Mouse (Mus musculus): Measurements from ENCODE around the gene Pafah1b3.
A peak's percentile ranks its signal among the peaks of the same experiment; 100 is the strongest.
"Not testable (repeated sequence)": the region's sequence is repeated elsewhere in the genome, so short reads cannot be mapped to it uniquely, and the experiment has no call there.

The Pafah1b3 gene

GRCm38 (mm10) chr7:25269029-25269428 lies 28.8 kb downstream of the Pafah1b3 start:
- DNase-seq (ENCODE audit: low spot score in 2 of 2): no peak

GRCm38 (mm10) chr7:25268588-25268987 lies 29.2 kb downstream of the Pafah1b3 start:
- DNase-seq (ENCODE audit: low spot score in 2 of 2): no peak

- peak; percentile 99 to 100 for DNase-seq (ENCODE audit: low spot score in 2 of 2)
Measured at GRCm38 (mm10) chr7:25267751-25268463, 29.9 kb downstream of the Pafah1b3 start.

- peak; percentile 100 for DNase-seq (ENCODE audit: low spot score in 2 of 2)
Measured at GRCm38 (mm10) chr7:25267301-25267750, 30.5 kb downstream of the Pafah1b3 start, which contains the start of gene Cic. TSS of gene Cic (plus strand) at chr7:25267704.

- no peak for DNase-seq (ENCODE audit: low spot score in 2 of 2)
Measured at GRCm38 (mm10) chr7:25266180-25266962, 31.4 kb downstream of the Pafah1b3 start.

GRCm38 (mm10) chr7:25265743-25266142 lies 32.0 kb downstream of the Pafah1b3 start:
- DNase-seq (ENCODE audit: low spot score in 2 of 2): not testable (repeated sequence)

GRCm38 (mm10) chr7:25263968-25264870 lies 33.6 kb downstream of the Pafah1b3 start:
- DNase-seq (ENCODE audit: low spot score in 2 of 2): no peak

- DNase-seq (ENCODE audit: low spot score in 2 of 2): no peak
Measured at GRCm38 (mm10) chr7:25261896-25262295, 35.9 kb downstream of the Pafah1b3 start.

GRCm38 (mm10) chr7:25251822-25252221 lies 46.0 kb downstream of the Pafah1b3 start:
- DNase-seq (ENCODE audit: low spot score in 2 of 2): no peak

- DNase-seq (ENCODE audit: low spot score in 2 of 2): peak in 1 of 2 experiments; percentile 53
Measured at GRCm38 (mm10) chr7:25251071-25251791, 46.6 kb downstream of the Pafah1b3 start.

GRCm38 (mm10) chr7:25250141-25250972 lies 47.4 kb downstream of the Pafah1b3 start, which contains the start of gene Erf:
TSS of gene Erf (minus strand) at chr7:25250761.
- peak; percentile 93 to 95 for DNase-seq (ENCODE audit: low spot score in 2 of 2)

- peak; percentile 20 to 68 for DNase-seq (ENCODE audit: low spot score in 2 of 2)
Measured at GRCm38 (mm10) chr7:25249314-25250140, 48.3 kb downstream of the Pafah1b3 start.

GRCm38 (mm10) chr7:25248846-25249313 lies 48.9 kb downstream of the Pafah1b3 start:
- peak in 1 of 2 experiments; percentile 46 for DNase-seq (ENCODE audit: low spot score in 2 of 2)

GRCm38 (mm10) chr7:25248018-25248647 lies 49.7 kb downstream of the Pafah1b3 start:
- peak; percentile 80 to 87 for DNase-seq (ENCODE audit: low spot score in 2 of 2)

GRCm38 (mm10) chr7:25247498-25247897 lies 50.3 kb downstream of the Pafah1b3 start:
- no peak for DNase-seq (ENCODE audit: low spot score in 2 of 2)

- DNase-seq (ENCODE audit: low spot score in 2 of 2): no peak
Measured at GRCm38 (mm10) chr7:25246759-25247137, 51.0 kb downstream of the Pafah1b3 start.

- DNase-seq (ENCODE audit: low spot score in 2 of 2): peak in 1 of 2 experiments; percentile 73
Measured at GRCm38 (mm10) chr7:25246079-25246758, 51.6 kb downstream of the Pafah1b3 start.

Measured in frontal cortex, postnatal 36 days (tissue).